Mouse (Mus musculus) CH12.LX (cell line): ENCODE measurements around the gene Cox4i2. TPM values are rescaled to one million over a fixed set of nuclear protein-coding genes. Genes with fewer than 3 reads are reported as not detected.

Experiments used
- DNase-seq: peaks from one replicate; pipeline ENCODE4 v3.0.0-alpha.2; 2013; ENCODE audit errors: extremely low read depth
- H3K27ac ChIP-seq: 2 replicates; pipeline ENCODE4 v1.5.1; 2012; ENCODE audit warnings: low read depth, mild to moderate bottlenecking, control low read depth, moderate library complexity; ENCODE audit not compliant: insufficient read depth
- H3K27me3 ChIP-seq: replicated peaks from 2 replicates; pipeline ENCODE3; 2012; ENCODE audit warnings: inconsistent platforms
- H3K36me3 ChIP-seq, 2 experiments: replicated peaks in 1 of 2; 2 replicates each; pipeline versions ENCODE3 to v1.6.1; 2012; ENCODE audit warnings: inconsistent platforms in 1 of 2, low read length in 1 of 2, mild to moderate bottlenecking in 1 of 2, mixed read lengths in 1 of 2, moderate library complexity in 1 of 2; ENCODE audit not compliant: control insufficient read depth in 1 of 2, insufficient read depth in 1 of 2
- H3K4me1 ChIP-seq, 2 experiments: 2 replicates each; pipeline ENCODE4 v1.6.1; 2012; ENCODE audit warnings: inconsistent platforms in 1 of 2, moderate library complexity in 1 of 2; ENCODE audit not compliant: insufficient read depth in 2 of 2, control insufficient read depth in 1 of 2
- H3K4me2 ChIP-seq: 2 replicates; pipeline ENCODE4 v1.6.1; 2012; ENCODE audit warnings: low read depth, mild to moderate bottlenecking, control low read depth; ENCODE audit not compliant: poor library complexity, insufficient read depth, severe bottlenecking
- H3K4me3 ChIP-seq, 3 experiments: fragments of 150-350 bp in 1 of 3; sonication (generic) in 1 of 3; replicated peaks in 1 of 3; 2 replicates each; pipeline versions ENCODE3 to v1.5.1; 2011 to 2012; ENCODE audit warnings: low read depth in 2 of 3, low read length in 2 of 3, mild to moderate bottlenecking in 2 of 3, moderate library complexity in 2 of 3, control low read depth in 1 of 3, improper control_type of control experiment in 1 of 3, inconsistent platforms in 1 of 3, mixed read lengths in 1 of 3; ENCODE audit not compliant: poor library complexity in 1 of 3
- H3K79me2 ChIP-seq: replicated peaks from 2 replicates; pipeline ENCODE4 v1.6.1; 2012; ENCODE audit warnings: mild to moderate bottlenecking, moderate library complexity; ENCODE audit not compliant: control insufficient read depth, poor library complexity, insufficient read depth, severe bottlenecking; ENCODE audit errors: extremely low read depth
- H3K9ac ChIP-seq: 2 replicates; pipeline ENCODE4 v1.6.1; 2012; ENCODE audit warnings: low read depth, mild to moderate bottlenecking, control low read depth, moderate library complexity; ENCODE audit not compliant: insufficient read depth
- H3K9me3 ChIP-seq: replicated peaks from 2 replicates; pipeline ENCODE3; 2012; ENCODE audit warnings: low read length, inconsistent platforms, mixed read lengths
- BHLHE40 ChIP-seq: IDR thresholded peaks from 2 replicates; pipeline ENCODE4 v1.6.1; 2011; ENCODE audit warnings: mild to moderate bottlenecking, low read depth, low read length, improper control_type of control experiment
- CHD1 ChIP-seq: IDR thresholded peaks from 2 replicates; pipeline ENCODE4 v1.6.1; 2012; ENCODE audit warnings: low read depth, low read length, improper control_type of control experiment, inconsistent platforms
- CTCF ChIP-seq, 2 experiments: IDR thresholded peaks in 1 of 2; conservative IDR thresholded peaks in 1 of 2; 2 replicates each; pipeline ENCODE4 v1.5.1; 2011 to 2012; ENCODE audit warnings: low read depth in 2 of 2, low read length in 2 of 2, improper control_type of control experiment in 1 of 2, inconsistent platforms in 1 of 2, mild to moderate bottlenecking in 1 of 2, moderate library complexity in 1 of 2
- ELF1 ChIP-seq: IDR thresholded peaks from 2 replicates; pipeline ENCODE4 v1.6.1; 2014; ENCODE audit warnings: low read depth, mild to moderate bottlenecking, inconsistent platforms, low read length, improper control_type of control experiment
- ETS1 ChIP-seq: conservative IDR thresholded peaks from 2 replicates; pipeline ENCODE4 v1.6.1; 2012; ENCODE audit warnings: low read depth, mild to moderate bottlenecking, inconsistent platforms, low read length, improper control_type of control experiment, moderate library complexity
- GABPA ChIP-seq: IDR thresholded peaks from 2 replicates; pipeline ENCODE4 v1.6.1; 2012; ENCODE audit warnings: low read depth, low read length, improper control_type of control experiment, inconsistent platforms; ENCODE audit not compliant: insufficient replicate concordance
- MAFK ChIP-seq: IDR thresholded peaks from 2 replicates; pipeline ENCODE4 v1.6.1; 2011; ENCODE audit warnings: low read length, improper control_type of control experiment; ENCODE audit not compliant: insufficient replicate concordance
- MAZ ChIP-seq: IDR thresholded peaks from 2 replicates; pipeline ENCODE4 v1.6.1; 2012; ENCODE audit warnings: low read depth, mild to moderate bottlenecking, inconsistent platforms, low read length, improper control_type of control experiment, moderate library complexity
- MEF2A ChIP-seq: IDR thresholded peaks from 2 replicates; pipeline ENCODE4 v1.6.1; 2014; ENCODE audit warnings: low read depth, mild to moderate bottlenecking, inconsistent platforms, low read length, improper control_type of control experiment, borderline replicate concordance
- NELFE ChIP-seq: IDR thresholded peaks from 2 replicates; pipeline ENCODE4 v1.6.1; 2011; ENCODE audit warnings: low read depth, low read length, improper control_type of control experiment
- NRF1 ChIP-seq: IDR thresholded peaks from 2 replicates; pipeline ENCODE4 v1.6.1; 2014; ENCODE audit warnings: low read depth, mild to moderate bottlenecking, inconsistent platforms, low read length, improper control_type of control experiment, moderate library complexity
- PAX5 ChIP-seq: IDR thresholded peaks from 2 replicates; pipeline ENCODE4 v1.6.1; 2012; ENCODE audit warnings: low read length, inconsistent platforms, mixed read lengths
- POLR2A ChIP-seq: IDR thresholded peaks from 2 replicates; pipeline ENCODE4 v1.6.1; 2011; ENCODE audit warnings: low read depth, mild to moderate bottlenecking, improper control_type of control experiment, low read length
- POLR2AphosphoS2 ChIP-seq: IDR thresholded peaks from 2 replicates; pipeline ENCODE4 v1.6.1; 2011; ENCODE audit warnings: low read depth, low read length, improper control_type of control experiment
- RCOR1 ChIP-seq: conservative IDR thresholded peaks from 2 replicates; pipeline ENCODE4 v1.6.1; 2012; ENCODE audit warnings: low read depth, mild to moderate bottlenecking, inconsistent platforms, low read length, improper control_type of control experiment
- SIN3A ChIP-seq: IDR thresholded peaks from 2 replicates; pipeline ENCODE4 v1.6.1; 2012; ENCODE audit warnings: low read length, improper control_type of control experiment, inconsistent platforms
- UBTF ChIP-seq: IDR thresholded peaks from 2 replicates; pipeline ENCODE4 v1.6.1; 2012; ENCODE audit warnings: low read depth, mild to moderate bottlenecking, inconsistent platforms, low read length, improper control_type of control experiment, moderate library complexity
- USF2 ChIP-seq: conservative IDR thresholded peaks from 2 replicates; pipeline ENCODE4 v1.6.1; 2011; ENCODE audit warnings: low read depth, low read length, improper control_type of control experiment
- ZKSCAN1 ChIP-seq: IDR thresholded peaks from 2 replicates; pipeline ENCODE4 v1.6.1; 2012; ENCODE audit warnings: low read depth, inconsistent platforms, low read length, improper control_type of control experiment, borderline replicate concordance
- ZNF384 ChIP-seq: IDR thresholded peaks from 2 replicates; pipeline ENCODE4 v1.6.1; 2012; ENCODE audit warnings: low read depth, low read length, improper control_type of control experiment, inconsistent platforms
- dilution Hi-C: fragments of 300-500 bp; cut with MboI; formaldehyde crosslinking; loops from 2 replicates; pipeline ENCODE4 v1.14.3; 2020; ENCODE audit warnings: low sequenced_read_pairs; ENCODE audit not compliant: extremely low pct_unique_long_range_greater_than_20kb, extremely low pct_ligation_motif_present
- in situ Hi-C: fragments of 300-500 bp; cut with MboI; formaldehyde crosslinking; loops from 3 replicates; pipeline ENCODE4 v1.14.3; 2019; ENCODE audit warnings: low sequenced_read_pairs, low pct_ligation_motif_present, low pct_unique_long_range_greater_than_20kb, mixed read lengths
- polyA plus RNA-seq: library from polyadenylated mRNA; unstranded; fragments of >175 nt; gene quantifications from 2 replicates; pipeline ENCODE4 v1.2.1, GENCODE M21; 2012; ENCODE audit warnings: low read depth; ENCODE audit not compliant: insufficient read length
- total RNA-seq, 2 experiments: library from RNA; depleted of rRNA; stranded (reverse); fragments of 300-350 nt in 1 of 2; fragments of >200 nt in 1 of 2; gene quantifications; 2 replicates each; pipeline ENCODE4 v1.2.3; 2012 to 2014

Gene Cox4i2
- total and polyA plus RNA-seq, 3 experiments = not detected

DNA sequence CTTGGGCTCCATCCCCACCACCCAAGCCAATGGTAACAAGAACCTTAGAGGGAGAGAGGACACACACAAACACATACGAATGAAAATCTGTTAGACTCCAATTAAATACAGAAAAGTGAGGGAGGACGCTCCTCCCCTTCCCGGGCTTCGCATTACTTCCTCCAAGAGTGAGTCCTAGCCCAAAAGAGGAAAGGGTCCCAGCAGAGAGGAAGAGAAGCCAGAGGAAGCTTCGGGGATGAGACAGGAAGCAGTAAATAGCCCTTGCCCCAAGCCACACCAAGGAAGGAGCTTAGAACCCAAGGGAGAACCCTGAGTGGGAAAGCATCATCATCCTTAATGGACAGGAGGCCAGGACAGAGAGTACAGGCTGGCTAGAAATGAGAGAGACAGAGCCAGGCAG lies 44.9 kb upstream of the Cox4i2 start:
- H3K4me2 ChIP-seq = no peak overlapping the region
- in situ Hi-C loops = no loop called here
- no peak overlapping the region for H3K9ac ChIP-seq
- no peak overlapping the region for H3K4me3 ChIP-seq
- no peaks in the 10 kb centered on the region for H3K27me3 ChIP-seq
- H3K9me3 ChIP-seq = no peaks in the 10 kb centered on the region
- no peaks in the 10 kb centered on the region for H3K4me1 ChIP-seq
- DNase-seq = no peak
- peaks cover 43 to 73% of the 10 kb centered on the region in 2 experiments for H3K36me3 ChIP-seq
- H3K79me2 ChIP-seq = no peaks in the 10 kb centered on the region
- no peak overlapping the region for H3K27ac ChIP-seq
- TF ChIP-seq RCOR1 = no peak
- dilution Hi-C loops = no loop called here

DNA sequence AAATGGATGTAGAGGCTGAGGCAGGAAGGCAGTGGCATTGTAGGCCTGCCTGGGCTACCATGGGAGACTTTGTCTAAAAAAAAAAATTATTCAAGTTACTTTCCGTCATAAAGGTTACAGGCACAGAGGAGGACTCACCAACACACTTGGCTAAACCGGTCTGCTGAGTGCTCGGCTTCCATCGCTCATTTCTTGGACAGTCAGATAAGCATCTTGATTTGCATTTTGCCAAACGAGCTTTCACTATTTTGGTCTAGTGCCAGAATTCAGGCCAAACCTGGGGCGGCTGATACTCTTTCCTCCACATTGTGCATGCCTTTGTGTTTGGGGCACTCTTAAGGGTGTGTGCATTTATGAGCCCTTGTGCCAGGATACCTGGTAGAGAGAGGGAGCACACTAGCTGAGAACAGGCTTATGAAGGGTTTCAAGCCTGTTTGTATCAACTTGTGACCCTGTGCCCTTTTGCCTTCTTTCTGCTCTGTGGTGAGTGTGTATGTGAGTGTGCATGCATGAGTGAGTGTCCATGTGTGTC lies 37.7 kb upstream of the Cox4i2 start:
- Histone ChIP-seq H3K4me1 (peaks cover 0 to 2% of the 10 kb centered on the region in 2 experiments; a peak in 1 of 4 replicates), H3K4me2 (no peak overlapping the region), H3K4me3 (no peak overlapping the region), H3K27ac (no peak overlapping the region), H3K79me2 (no peaks in the 10 kb centered on the region), H3K9me3 (no peaks in the 10 kb centered on the region), H3K27me3 (peaks cover 3% of the 10 kb centered on the region), H3K36me3 (peaks cover 4 to 20% of the 10 kb centered on the region in 2 experiments), H3K9ac (no peak overlapping the region)
- in situ Hi-C loops (no loop called here), dilution Hi-C loops (no loop called here)
- no peak for TF ChIP-seq POLR2AphosphoS2
- no peak for TF ChIP-seq ZKSCAN1
- TF ChIP-seq MAFK = no peak
- TF ChIP-seq CHD1 = no peak
- no peak for TF ChIP-seq CTCF (conservative IDR thresholded peaks at IDR 0.05 in 1 of 2, IDR thresholded peaks at IDR 0.05 in 1 of 2; ENCODE audit: low read depth in 2 of 2, low read length in 2 of 2)
- TF ChIP-seq BHLHE40 = no peak
- no peak for TF ChIP-seq ETS1
- no peak for TF ChIP-seq NRF1
- TF ChIP-seq MAZ = no peak
- TF ChIP-seq PAX5 = no peak
- no peak for TF ChIP-seq NELFE
- TF ChIP-seq POLR2A = no peak
- TF ChIP-seq USF2 = no peak
- TF ChIP-seq SIN3A = no peak
- no peak for TF ChIP-seq ZNF384
- TF ChIP-seq GABPA = no peak
- TF ChIP-seq UBTF = no peak
- no peak for TF ChIP-seq ELF1
- TF ChIP-seq MEF2A = no peak
- no peak for DNase-seq
